Mouse (Mus musculus) thymus, adult 2 months (tissue): ENCODE measurements at regions not wholly inside any gene's neighbourhood (a gene's known extent, or its start where the extent isn't known, plus 50 kb on each side); places are given as distances from the start of the nearest gene placed in this dataset.

Experiments used
- CTCF ChIP-seq: fragments of 200-500 bp; IDR thresholded peaks from 2 replicates; pipeline ENCODE4 v1.5.1; 2012; ENCODE audit warnings: mild to moderate bottlenecking, control low read depth, low read length, moderate library complexity, borderline replicate concordance; ENCODE audit not compliant: control insufficient read depth, poor library complexity, insufficient read depth; ENCODE audit errors: extremely low read depth
- POLR2A ChIP-seq: fragments of 200-500 bp; IDR thresholded peaks from 2 replicates; pipeline ENCODE4 v1.6.1; 2012; ENCODE audit warnings: mild to moderate bottlenecking, low read length, control low read depth, moderate library complexity; ENCODE audit not compliant: control insufficient read depth, poor library complexity, insufficient read depth; ENCODE audit errors: extremely low read depth

GRCm38 (mm10) chr6:84365914-84366313 is 227.8 kb downstream of the Cyp26b1 start:
- TF ChIP-seq POLR2A, result no peak
- TF ChIP-seq CTCF, result no peak
